Mouse (Mus musculus): ENCODE results near the gene Tjp2. TPM values are rescaled to one million over a fixed set of nuclear protein-coding genes. Genes with fewer than 3 reads are reported as not detected.

Tjp2 gene
- polyA plus RNA-seq, 1 experiment from 2014 or later = 36.6 TPM

GRCm38 (mm10) chr19:24259390-24260351 is 34.8 kb upstream of the Tjp2 start:
- H3K27ac ChIP-seq (ENCODE audit: low read length) = peak overlapping the region; percentile 50
- no peaks in the 10 kb centered on the region for H3K9me3 ChIP-seq (ENCODE audit: control insufficient read depth, low read length)
- ATAC-seq (ENCODE audit: low read depth) = peak; percentile 71
- no peaks in the 10 kb centered on the region for H3K27me3 ChIP-seq (ENCODE audit: control insufficient read depth, insufficient read depth, low read depth, low read length)
- 56% methylated on average over 12 of the region's 12 CpGs for WGBS
- no peaks in the 10 kb centered on the region for H3K36me3 ChIP-seq (ENCODE audit: control insufficient read depth, insufficient read depth, low read length)
- no peak overlapping the region for H3K4me2 ChIP-seq (ENCODE audit: low read depth, low read length)
- H3K9ac ChIP-seq (ENCODE audit: low read length) = no peak overlapping the region
- peaks cover 9% of the 10 kb centered on the region for H3K4me1 ChIP-seq (replicated peaks; ENCODE audit: control insufficient read depth, insufficient read depth, low read length)
- H3K4me3 ChIP-seq (ENCODE audit: low read length) = no peak overlapping the region

- Histone ChIP-seq H3K9me3 (ENCODE audit: control insufficient read depth, low read length) (no peaks in the 10 kb centered on the region), H3K4me3 (ENCODE audit: low read length) (no peak overlapping the region), H3K27ac (ENCODE audit: low read length) (peak overlapping the region; percentile 71), H3K9ac (ENCODE audit: low read length) (no peak overlapping the region), H3K4me2 (ENCODE audit: low read depth, low read length) (no peak overlapping the region), H3K27me3 (ENCODE audit: control insufficient read depth, insufficient read depth, low read depth, low read length) (no peaks in the 10 kb centered on the region), H3K4me1 (replicated peaks; ENCODE audit: control insufficient read depth, insufficient read depth, low read length) (peaks cover 15% of the 10 kb centered on the region), H3K36me3 (ENCODE audit: control insufficient read depth, insufficient read depth, low read length) (no peaks in the 10 kb centered on the region)
- ATAC-seq (ENCODE audit: low read depth) = peak; percentile 79
- 12% methylated on average over 5 of the region's 5 CpGs for WGBS
Observed at GRCm38 (mm10) chr19:24258368-24258767, 33.5 kb upstream of the Tjp2 start.

DNA sequence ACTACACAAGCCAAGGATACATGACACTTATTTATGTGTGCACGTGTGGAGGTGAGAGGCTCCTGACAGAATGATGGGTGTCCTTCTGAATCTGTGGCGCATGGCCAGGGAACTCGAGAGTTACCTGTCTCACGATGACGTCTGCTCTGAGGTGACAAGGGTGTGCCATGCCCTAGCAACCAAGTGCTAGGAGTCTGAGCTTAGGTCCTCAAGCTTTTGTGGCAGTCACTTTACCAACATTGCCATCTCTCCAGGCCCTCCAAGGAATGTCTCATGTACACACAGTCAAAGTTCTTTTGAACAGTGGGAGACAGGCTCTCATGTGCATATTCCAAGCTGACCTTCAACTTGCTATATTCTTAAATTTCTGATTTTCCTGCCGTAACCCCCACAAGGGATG is 33.1 kb upstream of the Tjp2 start:
- no peaks in the 10 kb centered on the region for H3K9me3 ChIP-seq (ENCODE audit: control insufficient read depth, low read length)
- no peak overlapping the region for H3K9ac ChIP-seq (ENCODE audit: low read length)
- no peak overlapping the region for H3K4me2 ChIP-seq (ENCODE audit: low read depth, low read length)
- peak; percentile 60; the same call in 1 of the 2 replicates for ATAC-seq (ENCODE audit: low read depth)
- H3K4me3 ChIP-seq (ENCODE audit: low read length) = no peak overlapping the region
- no peaks in the 10 kb centered on the region for H3K36me3 ChIP-seq (ENCODE audit: control insufficient read depth, insufficient read depth, low read length)
- H3K4me1 ChIP-seq (replicated peaks; ENCODE audit: control insufficient read depth, insufficient read depth, low read length) = peaks cover 15% of the 10 kb centered on the region
- no peaks in the 10 kb centered on the region for H3K27me3 ChIP-seq (ENCODE audit: control insufficient read depth, insufficient read depth, low read depth, low read length)
- peak overlapping the region; percentile 71 for H3K27ac ChIP-seq (ENCODE audit: low read length)
- WGBS = 53% methylated on average over 6 of the region's 6 CpGs

DNA sequence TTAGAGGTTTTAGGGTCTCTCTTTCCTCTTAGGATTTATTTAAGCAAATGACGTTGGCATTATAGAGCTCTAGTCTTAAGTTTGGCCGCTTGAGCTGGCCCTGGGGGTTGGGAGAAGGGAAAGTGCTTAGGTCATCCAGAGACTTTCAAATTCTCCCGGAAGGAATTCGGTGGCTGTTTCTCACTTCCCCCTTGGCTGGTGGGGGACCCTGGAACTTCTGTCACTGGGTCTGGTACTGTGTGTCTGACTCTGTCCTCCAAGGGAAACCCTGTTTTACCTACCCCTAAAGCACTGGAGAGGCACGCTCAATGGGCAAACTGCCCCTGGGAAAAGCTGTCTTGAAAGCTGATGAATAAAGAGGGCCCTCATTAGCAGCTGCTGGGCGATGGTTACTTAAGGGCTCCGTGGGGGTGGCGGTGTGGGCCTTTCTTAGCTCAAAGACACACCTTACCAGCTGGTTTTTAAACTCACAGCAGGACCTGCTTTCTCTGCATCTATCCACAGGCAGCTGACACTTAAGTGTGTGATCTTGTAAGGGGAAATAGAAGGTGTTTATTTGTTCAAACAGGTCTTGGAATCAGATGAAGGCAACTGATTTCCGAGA is 28.9 kb upstream of the Tjp2 start:
- ATAC-seq (ENCODE audit: low read depth) = no peak
- Histone ChIP-seq H3K27me3 (ENCODE audit: control insufficient read depth, insufficient read depth, low read depth, low read length) (no peaks in the 10 kb centered on the region), H3K27ac (ENCODE audit: low read length) (peak overlapping the region; percentile 50; the same call in 1 of the 2 replicates), H3K36me3 (ENCODE audit: control insufficient read depth, insufficient read depth, low read length) (no peaks in the 10 kb centered on the region), H3K4me2 (ENCODE audit: low read depth, low read length) (no peak overlapping the region), H3K4me3 (ENCODE audit: low read length) (no peak overlapping the region), H3K9ac (ENCODE audit: low read length) (no peak overlapping the region), H3K4me1 (replicated peaks; ENCODE audit: control insufficient read depth, insufficient read depth, low read length) (peaks cover 24% of the 10 kb centered on the region), H3K9me3 (ENCODE audit: control insufficient read depth, low read length) (no peaks in the 10 kb centered on the region)
- 17% methylated on average over 9 of the region's 9 CpGs for WGBS

GRCm38 (mm10) chr19:24251869-24252268 is 27.0 kb upstream of the Tjp2 start:
- WGBS = 6% methylated on average over 6 of the region's 6 CpGs
- H3K9me3 ChIP-seq (ENCODE audit: control insufficient read depth, low read length) = no peaks in the 10 kb centered on the region
- H3K27me3 ChIP-seq (ENCODE audit: control insufficient read depth, insufficient read depth, low read depth, low read length) = no peaks in the 10 kb centered on the region
- peak overlapping the region; percentile 18; the same call in 1 of the 2 replicates for H3K9ac ChIP-seq (ENCODE audit: low read length)
- peaks cover 19% of the 10 kb centered on the region for H3K4me1 ChIP-seq (replicated peaks; ENCODE audit: control insufficient read depth, insufficient read depth, low read length)
- ATAC-seq (ENCODE audit: low read depth) = peak; percentile 86
- peak overlapping the region; percentile 20; the same call in 1 of the 2 replicates for H3K4me2 ChIP-seq (ENCODE audit: low read depth, low read length)
- no peaks in the 10 kb centered on the region for H3K36me3 ChIP-seq (ENCODE audit: control insufficient read depth, insufficient read depth, low read length)
- peak overlapping the region; percentile 75 for H3K27ac ChIP-seq (ENCODE audit: low read length)
- H3K4me3 ChIP-seq (ENCODE audit: low read length) = no peak overlapping the region

- Histone ChIP-seq H3K36me3 (ENCODE audit: control insufficient read depth, insufficient read depth, low read length) (no peaks in the 10 kb centered on the region), H3K4me3 (ENCODE audit: low read length) (no peak overlapping the region), H3K27me3 (ENCODE audit: control insufficient read depth, insufficient read depth, low read depth, low read length) (no peaks in the 10 kb centered on the region), H3K9ac (ENCODE audit: low read length) (no peak overlapping the region), H3K27ac (ENCODE audit: low read length) (no peak overlapping the region), H3K4me2 (ENCODE audit: low read depth, low read length) (no peak overlapping the region), H3K9me3 (ENCODE audit: control insufficient read depth, low read length) (no peaks in the 10 kb centered on the region), H3K4me1 (replicated peaks; ENCODE audit: control insufficient read depth, insufficient read depth, low read length) (no peaks in the 10 kb centered on the region; the same call in 1 of the 2 replicates)
- WGBS = 85% methylated on average over 6 of the region's 6 CpGs
- ATAC-seq (ENCODE audit: low read depth) = no peak
Observed at GRCm38 (mm10) chr19:24243340-24243739, 18.5 kb upstream of the Tjp2 start.

- H3K9ac ChIP-seq (ENCODE audit: low read length) = no peak overlapping the region
- no peaks in the 10 kb centered on the region for H3K9me3 ChIP-seq (ENCODE audit: control insufficient read depth, low read length)
- no peaks in the 10 kb centered on the region for H3K36me3 ChIP-seq (ENCODE audit: control insufficient read depth, insufficient read depth, low read length)
- no peaks in the 10 kb centered on the region for H3K4me1 ChIP-seq (replicated peaks; ENCODE audit: control insufficient read depth, insufficient read depth, low read length)
- ATAC-seq (ENCODE audit: low read depth) = no peak
- H3K4me2 ChIP-seq (ENCODE audit: low read depth, low read length) = no peak overlapping the region
- 17% methylated on average over 14 of the region's 14 CpGs for WGBS
- H3K4me3 ChIP-seq (ENCODE audit: low read length) = no peak overlapping the region
- H3K27me3 ChIP-seq (ENCODE audit: control insufficient read depth, insufficient read depth, low read depth, low read length) = no peaks in the 10 kb centered on the region
- H3K27ac ChIP-seq (ENCODE audit: low read length) = no peak overlapping the region
Observed at GRCm38 (mm10) chr19:24241799-24242546, 17.1 kb upstream of the Tjp2 start.

DNA sequence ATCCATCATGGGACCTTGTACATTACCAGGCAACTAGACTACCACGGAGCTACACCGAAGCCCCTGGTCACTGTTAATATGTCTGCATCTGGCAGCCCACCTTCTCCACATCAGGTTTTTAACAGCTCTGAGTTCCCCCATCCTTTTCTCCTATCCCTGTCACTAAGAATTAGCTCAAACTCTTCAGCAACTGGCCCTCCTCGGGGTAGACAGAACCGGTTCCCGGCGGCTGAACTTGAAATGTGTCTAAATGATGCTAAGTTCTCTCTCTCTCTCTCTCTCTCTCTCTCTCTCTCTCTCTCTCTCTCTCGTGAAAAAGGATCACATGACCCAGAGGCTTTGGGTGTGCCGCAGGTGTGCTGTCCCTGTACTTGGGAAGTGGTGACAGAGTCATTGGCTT is 16.4 kb upstream of the Tjp2 start:
- no peak overlapping the region for H3K4me3 ChIP-seq (ENCODE audit: low read length)
- H3K27me3 ChIP-seq (ENCODE audit: control insufficient read depth, insufficient read depth, low read depth, low read length) = no peaks in the 10 kb centered on the region
- H3K4me1 ChIP-seq (replicated peaks; ENCODE audit: control insufficient read depth, insufficient read depth, low read length) = no peaks in the 10 kb centered on the region
- H3K9me3 ChIP-seq (ENCODE audit: control insufficient read depth, low read length) = no peaks in the 10 kb centered on the region
- 63% methylated on average over 8 of the region's 8 CpGs for WGBS
- no peaks in the 10 kb centered on the region for H3K36me3 ChIP-seq (ENCODE audit: control insufficient read depth, insufficient read depth, low read length)
- no peak overlapping the region for H3K4me2 ChIP-seq (ENCODE audit: low read depth, low read length)
- H3K27ac ChIP-seq (ENCODE audit: low read length) = no peak overlapping the region
- no peak overlapping the region for H3K9ac ChIP-seq (ENCODE audit: low read length)
- no peak for ATAC-seq (ENCODE audit: low read depth)

DNA sequence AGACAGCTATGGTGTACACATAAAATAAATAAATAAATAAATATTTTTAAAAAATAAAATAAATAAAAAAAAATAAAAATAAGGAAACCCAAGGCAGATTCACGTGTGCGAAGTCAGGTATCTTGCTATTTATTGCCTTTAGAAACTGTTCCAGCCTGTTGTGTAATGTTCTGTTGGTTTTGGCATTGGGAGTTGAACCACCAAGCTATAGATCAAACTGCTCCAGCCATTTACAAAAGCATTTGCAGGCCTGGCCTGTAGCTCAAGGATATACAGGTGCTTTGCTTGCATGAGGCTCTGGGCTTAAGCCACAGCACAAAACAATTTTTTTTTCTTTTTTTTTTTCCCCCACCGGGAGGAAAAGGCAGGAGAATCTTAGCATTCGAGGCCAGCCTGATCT is 13.2 kb upstream of the Tjp2 start:
- Histone ChIP-seq H3K4me3 (ENCODE audit: low read length) (no peak overlapping the region), H3K4me1 (replicated peaks; ENCODE audit: control insufficient read depth, insufficient read depth, low read length) (no peaks in the 10 kb centered on the region), H3K27me3 (ENCODE audit: control insufficient read depth, insufficient read depth, low read depth, low read length) (no peaks in the 10 kb centered on the region), H3K4me2 (ENCODE audit: low read depth, low read length) (no peak overlapping the region), H3K9ac (ENCODE audit: low read length) (no peak overlapping the region), H3K36me3 (ENCODE audit: control insufficient read depth, insufficient read depth, low read length) (no peaks in the 10 kb centered on the region), H3K27ac (ENCODE audit: low read length) (no peak overlapping the region), H3K9me3 (ENCODE audit: control insufficient read depth, low read length) (no peaks in the 10 kb centered on the region)
- no peak for ATAC-seq (ENCODE audit: low read depth)
- 82% methylated on average over 4 of the region's 4 CpGs for WGBS
